Mouse (Mus musculus): Measurements from ENCODE around the gene 4930438A08Rik.

- TF ChIP-seq CTCF (IDR thresholded peaks at IDR 0.05; ENCODE audit: borderline replicate concordance, insufficient read depth, low read depth, low read length) (no peak), POLR2A (IDR thresholded peaks at IDR 0.05; ENCODE audit: borderline replicate concordance, insufficient read depth, low read length) (no peak)
These were observed 16.2 kb downstream of the 4930438A08Rik start for GRCm38 (mm10) chr11:58290812-58291211.
